Mouse (Mus musculus) heart, adult 2 months (tissue): ENCODE results near the gene Tnfrsf22.

Experiments used
- CTCF ChIP-seq: fragments of 200-600 bp; IDR thresholded peaks from 2 replicates; pipeline ENCODE4 v1.8.1; 2022; ENCODE audit warnings: antibody characterized with exemption, mild to moderate bottlenecking, moderate library complexity
- POLR2A ChIP-seq: fragments of 200-500 bp; IDR thresholded peaks from 2 replicates; pipeline ENCODE4 v1.6.1; 2011; ENCODE audit warnings: mild to moderate bottlenecking, low read depth, low read length, control low read depth; ENCODE audit not compliant: insufficient read depth

DNA sequence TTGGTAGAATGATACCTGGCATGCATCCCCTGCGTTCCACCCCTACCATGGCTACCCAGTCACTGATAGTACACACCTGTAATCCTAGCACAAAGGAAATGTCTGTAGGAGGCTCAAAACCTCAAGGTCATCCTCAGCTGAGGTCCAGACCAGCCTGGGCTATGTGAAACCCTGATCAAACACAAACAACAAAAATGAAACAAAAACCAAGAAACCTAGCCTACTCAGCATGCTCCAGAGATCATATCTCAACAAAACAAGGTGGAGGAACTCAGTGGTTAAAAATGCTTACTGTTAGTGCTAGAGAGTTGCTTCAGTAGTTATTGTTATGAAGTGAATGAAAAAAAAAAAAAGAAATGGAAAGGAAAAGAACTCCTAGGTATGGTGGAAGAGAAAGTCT lies 20.9 kb downstream of the Tnfrsf22 start, which contains the start of gene Tnfrsf26:
- TF ChIP-seq CTCF (no peak), POLR2A (no peak)
